Mouse (Mus musculus) left cerebral cortex, adult 18-20 months (tissue): ENCODE results near the gene Nmur2. TPM values are rescaled to one million over a fixed set of nuclear protein-coding genes. Genes with fewer than 3 reads are reported as not detected.

Source experiments
- DNase-seq, 2 experiments: peaks; one replicate each; pipeline ENCODE4 v3.0.0; 2021 to 2022; ENCODE audit warnings: low spot score in 2 of 2, mixed read lengths in 1 of 2
- long read RNA-seq, 2 experiments: library from polyadenylated mRNA; stranded (forward); transcript quantifications; one replicate each; pipeline ENCODE4 v2.0.0; 2021
- total RNA-seq, 2 experiments: library from RNA; stranded (reverse); gene quantifications; 2 replicates each; pipeline ENCODE4 v1.2.3; 2021

Nmur2 gene
- total RNA-seq: under 1 TPM; 0.19 to 0.28 TPM
- long read RNA-seq, experiment 1: 0 reads
- long read RNA-seq, experiment 2: 0 reads

DNA sequence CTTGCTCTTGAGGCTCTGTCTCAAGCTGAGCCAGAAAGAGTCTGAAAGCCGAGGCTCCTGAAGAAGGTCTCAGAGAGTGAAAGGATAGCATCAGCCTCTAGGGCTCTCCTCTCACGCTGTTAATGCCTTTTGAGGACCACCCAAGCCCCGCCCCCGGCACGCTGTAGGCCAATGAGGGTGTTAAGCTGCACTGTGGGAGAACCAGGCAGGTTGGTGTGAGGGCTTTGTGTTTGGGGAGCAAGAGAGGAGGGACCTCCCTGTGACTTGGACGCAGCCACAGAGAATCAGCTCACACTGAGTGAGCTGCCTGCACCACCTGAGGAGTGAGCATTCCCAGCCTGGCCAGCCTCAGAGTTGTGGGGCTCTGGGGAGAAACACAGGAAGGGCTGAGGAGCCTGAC lies at the start of gene Nmur2:
Nmur2 (minus strand) TSS at position 94 of the 400 bp plus-strand sequence.
- no peak for DNase-seq

DNA sequence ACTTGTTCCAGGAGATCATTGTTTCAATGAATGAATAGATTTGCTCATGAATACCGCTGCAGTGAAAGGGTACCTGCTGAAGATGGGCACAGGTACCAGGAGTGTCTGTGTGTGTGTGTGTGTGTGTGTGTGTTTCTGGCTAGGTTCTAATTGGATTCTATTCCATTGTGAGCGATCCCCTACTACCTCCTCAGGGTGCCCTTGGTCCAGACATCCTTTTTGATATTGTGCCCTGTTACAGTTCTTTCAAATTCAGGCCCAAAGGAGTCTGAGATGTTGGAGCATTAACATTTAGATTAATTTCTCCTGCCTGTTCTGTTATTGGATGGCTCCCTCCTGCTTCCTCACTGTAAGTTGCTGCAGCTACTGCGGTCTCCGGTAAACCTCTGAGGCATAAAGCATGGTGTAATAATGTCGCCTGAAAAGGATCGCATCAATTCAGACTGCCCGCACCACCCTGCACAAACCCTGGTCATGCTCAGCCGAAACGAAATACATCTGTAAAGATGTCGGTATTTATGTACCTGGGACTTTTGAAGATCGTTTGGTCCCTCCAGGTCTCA lies 48.4 kb upstream of the Nmur2 start:
- no peak for DNase-seq

DNA sequence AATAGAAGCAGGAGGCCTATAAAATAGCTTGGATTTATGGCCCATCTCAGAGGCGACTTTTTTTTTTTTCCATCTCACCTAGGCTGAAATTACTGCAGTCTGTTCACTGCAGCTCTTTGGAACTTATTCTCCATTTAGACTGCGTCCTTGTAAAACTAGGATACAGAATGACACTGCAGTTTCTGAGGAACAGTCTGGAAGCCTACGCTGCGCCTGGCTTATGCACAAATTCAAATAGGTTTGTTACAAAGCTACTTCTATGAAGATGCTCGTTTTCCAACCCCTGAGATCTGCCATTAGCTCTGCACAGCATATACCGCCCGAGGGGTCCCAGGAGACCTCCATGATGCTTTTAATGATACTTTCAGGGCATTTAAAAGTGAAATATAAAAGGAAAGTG lies 31.3 kb upstream of the Nmur2 start:
- DNase-seq: peak; percentile 33 to 65

DNA sequence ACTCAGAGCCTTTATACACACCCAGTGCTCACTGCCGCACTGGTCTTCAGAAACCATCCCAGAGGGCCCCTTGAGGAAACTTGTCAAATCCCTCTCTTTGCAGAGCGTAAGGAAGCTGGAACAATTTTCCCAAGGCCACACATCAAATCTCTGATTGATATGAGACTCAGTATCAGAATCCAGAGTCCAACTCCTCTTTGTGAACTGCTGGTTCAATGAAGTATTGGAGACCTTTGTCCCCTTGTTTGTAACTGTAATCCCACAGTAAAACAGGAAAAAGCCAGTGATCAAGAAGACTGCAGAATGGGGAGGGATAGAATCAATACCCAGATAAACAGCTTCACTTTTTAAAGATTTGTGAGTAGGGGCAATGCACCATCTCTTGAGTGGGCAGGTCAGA lies 28.8 kb upstream of the Nmur2 start:
- no peak for DNase-seq

DNA sequence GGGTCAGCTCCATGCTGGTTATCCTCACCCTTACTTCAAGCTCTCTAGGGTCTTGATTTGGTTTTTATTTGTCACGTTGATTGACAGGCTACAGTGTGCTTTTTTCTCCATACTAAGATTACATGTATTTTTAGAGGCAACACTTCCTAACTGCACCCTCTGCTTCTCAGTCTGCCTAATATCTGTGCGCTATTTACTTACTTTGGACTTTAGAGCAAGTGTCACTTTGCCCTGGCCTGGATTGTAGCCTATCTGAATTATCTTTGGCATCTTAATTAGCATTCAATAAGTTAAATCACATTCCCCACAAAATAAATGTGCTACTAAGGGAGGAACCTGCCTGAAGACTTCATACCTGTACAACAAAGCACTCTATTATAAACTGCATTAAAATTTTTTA lies 24.3 kb upstream of the Nmur2 start:
- no peak for DNase-seq

DNA sequence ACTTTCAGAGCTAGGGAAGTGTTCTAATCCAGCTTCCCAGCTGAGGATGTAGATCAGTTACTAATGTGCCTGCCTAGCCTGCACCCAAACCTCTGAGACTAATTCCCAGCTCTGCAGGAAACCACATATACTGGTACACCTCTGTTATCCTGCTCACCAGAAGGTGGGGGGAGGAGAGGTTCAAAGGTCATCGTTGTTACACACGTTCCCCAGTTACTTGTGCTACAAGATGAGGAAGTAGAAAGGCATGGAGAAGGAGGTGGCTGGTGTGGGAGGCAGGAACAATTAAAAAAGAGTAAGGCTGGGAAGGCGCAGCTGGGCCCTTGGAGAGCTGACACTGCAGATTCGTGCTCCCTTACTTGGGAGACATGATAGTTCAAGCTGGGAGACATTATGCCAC lies 23.8 kb upstream of the Nmur2 start:
- DNase-seq: no peak

DNA sequence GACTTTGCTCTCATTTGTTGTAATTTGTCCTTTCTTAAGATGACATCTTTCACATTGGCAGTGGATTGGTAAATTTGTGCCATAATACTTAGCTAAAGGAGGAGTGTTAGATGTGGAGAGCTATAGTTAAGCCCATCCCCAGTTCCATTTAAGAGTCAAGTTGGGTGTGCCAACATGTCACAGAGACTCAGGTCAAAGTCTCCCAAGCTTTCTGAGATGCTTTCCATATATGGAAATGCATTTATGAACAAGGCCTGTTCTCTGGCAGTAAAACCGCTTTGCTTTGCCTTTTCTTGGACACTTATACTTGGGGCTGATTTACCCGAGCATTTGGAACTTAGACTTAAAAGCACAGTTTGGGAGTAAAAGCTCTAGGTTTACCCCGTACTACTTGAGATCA lies 18.4 kb upstream of the Nmur2 start:
- DNase-seq: no peak

DNA sequence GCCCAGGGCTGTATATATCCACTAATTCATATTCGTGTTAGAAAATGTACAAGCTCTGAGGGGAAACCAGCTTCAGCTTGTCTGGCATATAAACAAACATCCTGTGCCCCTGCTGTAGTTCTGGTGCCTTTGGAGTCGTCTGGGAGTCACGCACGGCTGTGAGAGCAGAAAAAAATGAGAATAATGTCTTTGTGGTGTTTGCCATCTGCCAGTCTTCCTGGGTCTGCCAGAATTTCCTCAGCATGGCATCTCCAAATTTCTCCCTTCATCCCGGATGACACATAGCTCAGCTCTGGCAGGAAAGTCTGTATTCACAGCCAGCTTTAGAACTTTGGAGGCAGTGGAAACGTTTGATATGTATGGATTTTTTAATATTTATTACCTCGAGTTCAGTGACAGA lies 13.6 kb upstream of the Nmur2 start:
- peak in 1 of 2 experiments; percentile 4 for DNase-seq

DNA sequence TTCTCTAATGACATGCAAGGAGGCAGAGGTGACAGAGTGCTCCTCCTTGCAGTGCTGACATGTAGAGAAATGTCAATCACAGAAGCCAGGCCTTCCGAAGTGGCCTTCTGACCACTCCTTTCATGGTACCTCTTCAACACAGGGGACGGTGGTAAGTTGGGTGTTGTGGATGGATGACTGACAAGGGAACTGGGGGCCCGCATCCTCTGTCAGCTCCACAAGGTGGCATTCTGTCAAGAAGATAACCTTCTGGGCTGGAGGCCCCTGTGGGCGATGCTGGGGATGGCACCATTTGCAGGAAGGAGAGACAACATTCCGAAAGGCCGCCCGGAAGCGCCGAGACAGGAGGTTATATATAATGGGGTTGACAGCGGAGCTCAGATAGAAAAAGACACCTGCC lies 14.0 kb downstream of the Nmur2 start:
- DNase-seq: no peak

DNA sequence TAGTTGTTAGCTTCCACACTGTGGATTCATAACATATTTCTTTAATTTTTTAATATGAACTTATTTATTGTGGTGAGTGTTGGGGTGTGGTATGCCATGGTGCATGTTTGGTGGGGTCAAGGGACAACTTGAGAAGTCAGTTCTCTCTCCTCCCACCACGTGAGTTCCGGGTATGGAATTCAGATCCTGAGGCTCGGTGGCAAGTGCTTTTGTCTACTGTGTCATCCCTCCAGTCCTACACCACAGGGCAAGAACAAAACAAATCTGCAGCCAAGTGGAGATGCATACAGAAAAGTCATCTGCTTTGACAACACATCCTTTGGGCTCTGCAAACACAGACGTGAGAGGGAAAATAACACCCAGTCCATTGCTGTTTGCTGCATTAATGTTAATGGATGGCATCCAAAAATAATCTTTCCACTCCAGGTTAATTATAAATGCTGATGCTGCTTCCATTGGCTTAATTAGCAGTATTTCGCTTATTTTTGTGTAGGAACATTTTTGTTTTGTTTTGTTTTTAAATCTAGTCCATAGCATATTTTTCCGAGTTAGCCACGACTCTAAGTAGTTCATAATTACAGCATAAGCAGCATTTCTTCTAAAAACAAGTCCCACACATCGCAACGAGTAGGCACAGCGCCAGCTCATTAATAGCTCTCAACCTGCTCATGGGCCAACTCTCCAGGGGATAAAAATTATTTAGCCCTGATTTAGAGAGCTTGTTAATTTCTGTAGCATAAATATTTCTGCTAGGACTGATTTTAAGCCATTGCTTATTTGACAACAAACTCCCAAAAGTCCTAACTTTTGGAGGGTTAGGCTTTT lies 14.9 kb downstream of the Nmur2 start:
- no peak for DNase-seq

DNA sequence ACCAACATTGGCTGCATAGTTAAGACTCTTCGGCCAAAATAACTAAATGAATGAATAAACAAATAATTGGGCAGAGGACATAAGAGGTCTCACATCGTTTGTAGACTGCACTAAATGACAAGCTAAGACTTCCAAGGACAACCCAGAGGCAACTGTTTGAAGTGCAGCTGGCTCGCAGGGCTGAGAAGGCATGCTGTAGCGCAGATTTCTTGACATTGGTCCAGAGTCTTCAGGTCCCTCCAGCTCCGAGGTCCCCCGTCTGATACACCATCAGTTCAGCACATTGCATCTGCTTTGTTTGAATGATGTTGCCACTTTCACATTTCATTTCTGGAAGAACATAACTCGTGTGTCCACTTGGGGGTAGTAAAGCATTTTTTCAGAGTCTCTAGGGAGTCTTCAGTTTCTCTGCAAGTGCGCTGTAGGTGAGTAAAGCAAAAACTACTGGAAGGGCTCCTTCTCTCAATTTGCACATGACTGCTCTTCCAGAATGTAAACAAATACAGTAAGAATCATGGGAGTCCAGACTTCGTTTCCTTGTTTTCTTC lies 27.2 kb downstream of the Nmur2 start:
- peak; percentile 2 to 4 for DNase-seq

DNA sequence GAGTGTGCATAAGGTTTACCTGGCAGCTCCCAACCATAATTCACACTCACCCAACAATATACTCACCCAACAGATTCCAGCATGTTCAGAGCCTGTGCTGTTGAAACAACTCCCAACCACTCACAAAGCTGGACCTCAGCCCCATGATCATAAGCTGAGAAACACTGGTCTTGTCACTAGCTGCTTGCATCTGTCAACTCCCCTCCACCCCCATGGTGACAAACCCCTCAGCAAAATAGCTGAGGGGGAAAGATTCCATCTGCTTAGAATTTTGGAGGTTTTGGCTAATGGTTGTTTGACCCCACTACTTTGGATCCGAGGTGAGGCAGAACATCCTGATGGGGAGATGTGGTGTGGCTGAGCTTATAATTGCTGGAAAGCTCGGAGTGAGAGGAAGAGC lies 28.4 kb downstream of the Nmur2 start:
- DNase-seq: no peak

DNA sequence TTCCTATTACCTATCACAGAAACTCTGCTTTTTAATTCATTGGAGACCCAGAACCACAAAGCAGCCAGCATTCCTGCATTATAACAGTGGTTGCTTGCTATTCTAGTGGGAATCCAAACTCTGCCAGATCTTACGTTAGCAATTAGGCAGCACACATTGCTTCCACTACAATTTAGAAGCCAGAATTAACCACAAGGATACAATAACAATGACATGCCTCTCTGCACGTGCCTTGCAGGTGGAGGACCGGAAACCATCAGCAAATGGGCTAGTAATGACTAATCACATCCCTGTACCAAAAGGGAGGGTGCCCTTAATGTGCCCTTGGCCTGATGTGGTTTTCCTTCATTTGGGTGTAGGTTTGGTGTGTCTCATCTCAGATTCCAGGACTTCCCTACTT lies 32.5 kb downstream of the Nmur2 start:
- no peak for DNase-seq

DNA sequence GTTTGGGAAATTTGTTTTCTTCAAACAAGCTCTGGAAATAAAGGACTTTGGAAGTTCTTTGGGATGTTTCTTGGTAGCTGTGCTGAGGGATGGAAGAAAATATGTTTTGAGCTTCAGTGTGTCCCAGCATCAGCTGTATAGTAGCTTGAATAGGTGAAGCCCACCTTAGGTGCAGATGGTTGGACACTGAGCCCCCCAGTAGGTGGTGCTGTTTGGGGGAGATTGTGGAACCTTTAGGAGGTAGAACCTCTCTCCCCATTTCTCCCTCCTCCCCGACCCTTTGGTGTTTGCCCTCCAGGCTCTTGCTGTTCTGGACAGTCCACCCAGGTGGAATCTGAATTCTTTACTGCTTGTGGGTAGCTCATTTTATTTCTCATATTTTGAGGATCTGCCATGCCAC lies 48.0 kb downstream of the Nmur2 start:
- DNase-seq: no peak

DNA sequence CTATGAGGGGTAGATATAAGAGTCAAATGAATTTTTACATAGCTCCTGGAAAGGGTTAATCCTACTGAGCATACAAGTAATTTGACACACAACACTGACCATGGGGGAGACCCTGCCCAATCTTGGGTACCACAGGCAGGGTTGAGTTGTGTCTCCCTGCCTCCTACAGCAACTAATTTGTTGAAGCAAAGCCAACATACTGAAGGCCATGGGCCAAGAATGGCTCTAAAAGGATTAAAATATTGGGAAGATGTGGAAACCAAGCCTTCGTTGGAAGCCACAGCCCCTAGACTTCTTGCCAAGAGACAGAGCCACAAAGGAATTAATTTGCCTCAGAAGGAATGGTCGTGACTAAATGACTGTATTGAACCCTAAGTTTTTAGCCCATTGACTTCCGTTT lies 48.7 kb downstream of the Nmur2 start:
- no peak for DNase-seq

DNA sequence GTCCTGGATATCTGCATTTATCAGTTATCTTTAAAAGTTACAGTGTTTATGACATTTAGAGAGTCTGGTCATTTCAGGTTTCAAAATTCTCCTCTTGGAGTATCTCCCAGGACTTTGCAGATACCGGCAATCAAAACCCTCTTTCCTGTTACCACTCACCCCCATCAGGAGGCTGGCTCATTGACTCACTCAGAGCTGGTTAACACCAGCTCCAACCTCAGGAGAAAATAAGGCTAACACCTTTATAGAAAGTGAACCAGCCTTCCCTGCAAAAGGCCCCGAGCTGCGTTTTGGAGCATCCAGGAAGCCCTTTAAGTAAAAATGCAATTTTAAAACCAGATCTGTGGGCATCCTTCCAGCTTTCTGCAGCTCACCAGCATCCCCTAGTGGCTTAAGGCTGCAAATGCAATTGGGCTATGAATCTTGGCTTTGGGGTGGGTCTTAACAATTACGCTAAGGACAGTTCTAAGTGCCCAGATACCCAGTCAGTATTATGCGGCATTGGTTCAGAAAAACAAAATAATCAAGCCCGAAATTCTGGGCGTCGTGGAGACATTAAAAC lies 49.2 kb downstream of the Nmur2 start:
- peak; percentile 30 to 40 for DNase-seq

DNA sequence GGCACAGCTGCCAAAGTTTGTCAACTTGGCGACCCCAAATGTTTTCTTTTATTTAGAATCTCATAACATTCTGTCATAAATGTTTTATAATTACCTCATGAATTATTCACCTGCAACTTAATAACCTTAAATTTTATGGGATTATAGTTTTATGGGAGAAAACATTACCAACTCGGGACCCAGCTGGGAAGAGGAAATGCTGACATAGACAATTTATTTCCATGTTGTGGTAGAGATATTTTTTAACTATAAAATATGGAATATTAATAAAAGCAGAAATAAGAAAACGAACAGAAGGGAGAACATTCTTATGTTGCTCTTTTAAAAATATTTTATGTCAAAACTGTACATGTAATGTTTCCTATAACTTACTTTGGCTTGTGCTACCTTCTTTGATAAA lies 56.2 kb downstream of the Nmur2 start:
- DNase-seq: no peak

DNA sequence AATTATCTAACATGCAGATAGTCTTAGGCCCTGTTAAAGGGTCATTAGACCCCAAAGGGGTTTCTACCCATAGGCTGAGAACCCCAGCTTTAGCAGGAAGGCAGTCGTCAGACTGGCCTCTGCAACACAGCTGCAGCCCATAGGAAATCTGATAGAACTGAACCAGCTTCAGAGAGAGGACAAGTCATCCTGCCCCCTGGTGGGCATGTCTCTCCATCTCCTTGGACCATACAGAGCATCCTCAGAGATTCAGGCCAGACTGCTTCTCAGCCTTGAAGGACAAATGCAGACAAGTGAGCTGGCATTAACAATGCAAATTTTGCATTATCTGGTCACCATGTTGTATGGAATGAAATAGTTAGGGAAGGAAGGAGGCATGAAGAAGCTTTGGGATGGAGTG lies 59.2 kb downstream of the Nmur2 start:
- peak in 1 of 2 experiments; percentile 14 for DNase-seq

DNA sequence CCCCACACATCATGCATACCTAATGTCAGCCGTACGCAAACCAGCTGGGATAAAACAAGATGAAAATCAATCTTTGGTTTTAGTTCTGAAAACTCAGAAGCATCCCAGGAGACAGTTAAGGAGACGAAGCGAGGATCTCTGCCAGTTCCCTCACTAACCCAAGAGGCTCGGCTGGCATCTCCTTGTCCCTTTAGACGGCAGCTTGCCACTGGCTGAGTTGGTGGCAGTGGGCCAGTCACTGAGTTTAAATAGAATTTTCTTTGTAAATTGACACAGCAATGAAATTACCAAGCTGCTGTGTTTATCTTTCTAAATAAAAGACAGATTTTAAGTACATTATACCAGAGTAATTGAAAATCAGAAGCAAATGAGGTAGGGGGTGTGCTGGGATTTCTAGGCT lies 62.7 kb downstream of the Nmur2 start:
- peak in 1 of 2 experiments; percentile 16 for DNase-seq
